Comparison of ENCODE assay signal across 19 mouse cellular contexts in genomic region chr4:118150804-118151203, GRCm38 (mm10). TPM values are rescaled to one million over a fixed set of nuclear protein-coding genes. Genes with fewer than 3 reads are reported as not detected.
DNase-seq lines count a peak whose midpoint lies in the region; TF ChIP-seq lines count a peak whose summit lies in the region.
"Had no signal": no experiment of that assay in that cellular context is flagged by ENCODE, and none has a peak within 500 bp of the region (broad histone marks: within the 10 kb centered on the region; RNA-seq: fewer than 3 reads in every experiment).

No protein-coding gene starts in this region.

- no peak for TF ChIP-seq POLR2A in heart, adult 2 months (IDR thresholded peaks at IDR 0.05; ENCODE audit: insufficient read depth, low read depth, low read length)

- WGBS in heart, adult 2 months = 90% methylated on average over 7 of the region's 7 CpGs

- no peak overlapping the region for H3K4me3 ChIP-seq in heart, adult 2 months
- H3K4me3 ChIP-seq: embryonic facial prominence, embryonic 12.5 days; embryonic facial prominence, embryonic 15.5 days; forebrain, embryonic 15.5 days; heart, embryonic 12.5 days; hindbrain, embryonic 10.5 days; hindbrain, embryonic 13.5 days; intestine, embryonic 15.5 days had no signal

- H3K79me2 ChIP-seq in heart, adult 2 months (replicated peaks; ENCODE audit: control insufficient read depth, insufficient read depth, low read length) = no peaks in the 10 kb centered on the region

- intact Hi-C loops in heart, adult 2 months (cut with DNase I) = no loop called here
- intact Hi-C loops in heart, postnatal 14 days (cut with DNase I) = no loop called here

- 0 out of 2 replicates have a peak, but pooled peaks cover 3% of the 10 kb centered on the region for H3K36me3 ChIP-seq in heart, adult 2 months (ENCODE audit: control insufficient read depth, insufficient read depth, low read length)

- no peak for TF ChIP-seq CTCF in heart, adult 2 months (IDR thresholded peaks at IDR 0.05)

- H3K27me3 ChIP-seq in heart, adult 2 months (ENCODE audit: control insufficient read depth, insufficient read depth, low read length) = no peaks in the 10 kb centered on the region
- H3K27me3 ChIP-seq: embryonic facial prominence, embryonic 12.5 days; embryonic facial prominence, embryonic 15.5 days; forebrain, embryonic 15.5 days; heart, embryonic 12.5 days; hindbrain, embryonic 13.5 days; intestine, embryonic 15.5 days had no signal

- peak overlapping the region; percentile 11 for H3K27ac ChIP-seq in heart, adult 2 months
- H3K27ac ChIP-seq: embryonic facial prominence, embryonic 12.5 days; embryonic facial prominence, embryonic 15.5 days; forebrain, embryonic 15.5 days; hindbrain, embryonic 10.5 days; hindbrain, embryonic 13.5 days; intestine, embryonic 15.5 days had no signal

- peak; percentile 62 for DNase-seq in cerebellum, adult 11-12 months
- no peak for DNase-seq in cerebellum, postnatal 4 days (ENCODE audit: low spot score in 2 of 2)
- DNase-seq in cerebellum, adult 9-11 months = peak; percentile 67
- DNase-seq in cerebellum, adult 18-20 months = no peak
- no peak for DNase-seq in heart, adult 2 months
- DNase-seq in heart, postnatal 14 days = no peak
- DNase-seq in cerebellum, postnatal 25 days = peak; percentile 47 to 51
- DNase-seq: adrenal gland, adult 8-10 months; adrenal gland, postnatal 25 days; gastrocnemius, postnatal 14 days; kidney, adult 11 months; kidney, adult 8-10 months had no signal

- H3K9ac ChIP-seq in heart, adult 2 months (ENCODE audit: low read depth, low read length) = no peak overlapping the region
- H3K9ac ChIP-seq: embryonic facial prominence, embryonic 12.5 days; embryonic facial prominence, embryonic 15.5 days; forebrain, embryonic 15.5 days; heart, embryonic 12.5 days; hindbrain, embryonic 13.5 days; intestine, embryonic 15.5 days had no signal

- H3K4me1 ChIP-seq in heart, adult 2 months (ENCODE audit: control insufficient read depth, insufficient read depth, low read length) = no peaks in the 10 kb centered on the region; the same call in 1 of the 2 replicates
- H3K4me1 ChIP-seq: embryonic facial prominence, embryonic 12.5 days; embryonic facial prominence, embryonic 15.5 days; forebrain, embryonic 15.5 days; hindbrain, embryonic 10.5 days; intestine, embryonic 15.5 days had no signal

- no peak for TF ChIP-seq EP300 in heart, adult 2 months (IDR thresholded peaks at IDR 0.05; ENCODE audit: insufficient read depth, low read depth, low read length)

RNA-seq across cellular contexts. Expression of gene St3gal3, which starts 16.1 kb away (rescaled TPM):
- total RNA-seq in heart, adult 2 months (2021) = 10 to 100 TPM; 55.8 to 70.6 TPM
- 54.9 and 68.2 TPM in 2 replicates for polyA plus RNA-seq in heart, adult 2 months (2012; rRNA removed)
- 10 to 100 TPM; 44.5 to 48.1 TPM for total RNA-seq in heart, postnatal 14 days (2021)

RNA-seq across cellular contexts. Expression of gene Kdm4a, which starts 29.0 kb away (rescaled TPM):
- 10 to 100 TPM; 23.5 to 26.3 TPM for total RNA-seq in heart, adult 2 months (2021)
- polyA plus RNA-seq in heart, adult 2 months (2012; rRNA removed) = 18.7 and 26.5 TPM in 2 replicates
- total RNA-seq in heart, postnatal 14 days (2021) = 10 to 100 TPM; 34.8 to 36.6 TPM

Comparison
In these comparisons a context has a peak if more than half of its experiments do, and no peak if none do; other contexts are left out.
1. DNase-seq: peak in cerebellum, adult 11-12 months (single experiment), cerebellum, adult 9-11 months (single experiment) and cerebellum, postnatal 25 days (2 of 2); none in cerebellum, postnatal 4 days (0 of 2), cerebellum, adult 18-20 months (0 of 2), heart, adult 2 months (0 of 2) and heart, postnatal 14 days (0 of 2).